Mouse (Mus musculus) C2C12 (cell line): Measurements from ENCODE around the gene Zbtb9.

ENCODE experiments used
- CEBPB ChIP-seq: IDR thresholded peaks from one replicate; pipeline ENCODE4 v1.6.1; 2011; ENCODE audit warnings: low read depth, mild to moderate bottlenecking, control low read depth, moderate library complexity
- CTCF ChIP-seq: IDR thresholded peaks from one replicate; pipeline ENCODE4 v1.5.1; 2011; ENCODE audit not compliant: control insufficient read depth, insufficient read depth, insufficient read length
- MAX ChIP-seq: IDR thresholded peaks from one replicate; pipeline ENCODE4 v1.6.1; 2011; ENCODE audit warnings: mild to moderate bottlenecking, control low read depth
- MYOG ChIP-seq: IDR thresholded peaks from one replicate; pipeline ENCODE4 v1.6.1; 2011; ENCODE audit not compliant: control insufficient read depth, insufficient read length; ENCODE audit errors: extremely low read depth
- USF1 ChIP-seq: IDR thresholded peaks from one replicate; pipeline ENCODE4 v1.6.1; 2011; ENCODE audit warnings: low read depth, mild to moderate bottlenecking, control low read depth, moderate library complexity

DNA sequence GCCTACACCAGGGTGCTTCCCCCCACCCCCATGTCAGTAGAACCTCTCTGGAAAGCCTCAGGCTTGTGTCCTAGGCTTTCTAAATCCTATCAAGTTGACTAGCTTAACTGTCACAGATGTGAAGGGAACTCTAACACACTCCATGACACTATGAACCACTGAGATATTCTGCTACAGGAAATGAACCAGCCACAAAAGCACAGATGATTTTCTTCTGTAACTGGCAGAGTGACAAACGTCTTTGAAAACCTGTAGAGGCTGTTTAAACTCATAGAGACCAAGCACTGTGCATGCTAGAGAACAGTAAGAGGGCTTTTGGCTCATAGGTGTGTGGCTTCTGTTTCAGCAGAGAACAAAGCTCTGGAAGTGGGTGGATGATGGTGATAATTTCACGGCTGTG lies 8.1 kb downstream of the Zbtb9 start:
- TF ChIP-seq MYOG (no peak), CTCF (no peak), CEBPB (no peak), MAX (no peak), USF1 (no peak)
